Mouse (Mus musculus) CD4-positive, CD25-positive, alpha-beta regulatory T cell, adult 4 months (primary cell): ENCODE data around the gene Tmem178. TPM values are rescaled to one million over a fixed set of nuclear protein-coding genes. Genes with fewer than 3 reads are reported as not detected.
A peak's percentile ranks its signal among the peaks of the same experiment; 100 is the strongest.

Experiments
- ATAC-seq: one replicate; pipeline ENCODE4 v1.8.0; 2017
- polyA plus RNA-seq, 2 experiments: library from polyadenylated mRNA; unstranded; fragments of 100-300 nt; shearing (Covaris generic); gene quantifications; one replicate each; pipeline ENCODE4 v1.2.1; 2017

Tmem178 gene
- polyA plus RNA-seq, 2 experiments from 2014 or later = not detected

- no peak for ATAC-seq
Measured at GRCm38 (mm10) chr17:80998958-80999357, 54.5 kb downstream of the Tmem178 start.

- ATAC-seq = no peak
Measured at GRCm38 (mm10) chr17:81001010-81001409, 56.6 kb downstream of the Tmem178 start.

GRCm38 (mm10) chr17:81001647-81002046, 57.2 kb downstream of the Tmem178 start:
- ATAC-seq = no peak

GRCm38 (mm10) chr17:81002130-81002529, 57.7 kb downstream of the Tmem178 start:
- ATAC-seq = no peak

GRCm38 (mm10) chr17:81004454-81004853, 60.0 kb downstream of the Tmem178 start:
- ATAC-seq = no peak

GRCm38 (mm10) chr17:81005292-81005691, 60.9 kb downstream of the Tmem178 start:
- ATAC-seq = no peak

- no peak for ATAC-seq
Measured at GRCm38 (mm10) chr17:81009112-81009511, 64.7 kb downstream of the Tmem178 start.

GRCm38 (mm10) chr17:81010199-81010598, 65.8 kb downstream of the Tmem178 start:
- ATAC-seq = no peak

GRCm38 (mm10) chr17:81010844-81011685, 66.6 kb downstream of the Tmem178 start:
- no peak for ATAC-seq

- peak; percentile 49 for ATAC-seq
Measured at GRCm38 (mm10) chr17:81015814-81016447, 71.5 kb downstream of the Tmem178 start.

- ATAC-seq = no peak
Measured at GRCm38 (mm10) chr17:81017132-81017531, 72.7 kb downstream of the Tmem178 start.

GRCm38 (mm10) chr17:81027331-81027730, 82.9 kb downstream of the Tmem178 start:
- ATAC-seq = no peak

GRCm38 (mm10) chr17:81031830-81032442, 87.5 kb downstream of the Tmem178 start:
- no peak for ATAC-seq

- ATAC-seq = no peak
Measured at GRCm38 (mm10) chr17:81032957-81033356, 88.5 kb downstream of the Tmem178 start.

- ATAC-seq = no peak
Measured at GRCm38 (mm10) chr17:81035354-81035753, 90.9 kb downstream of the Tmem178 start.

- no peak for ATAC-seq
Measured at GRCm38 (mm10) chr17:81038707-81039408, 94.4 kb downstream of the Tmem178 start.

- ATAC-seq = no peak
Measured at GRCm38 (mm10) chr17:81041662-81042061, 97.2 kb downstream of the Tmem178 start.

- ATAC-seq = no peak
Measured at GRCm38 (mm10) chr17:81044356-81044755, 99.9 kb downstream of the Tmem178 start.

- ATAC-seq = peak; percentile 76
Measured at GRCm38 (mm10) chr17:81045115-81045514, 100.7 kb downstream of the Tmem178 start.

GRCm38 (mm10) chr17:81045525-81046150, 101.2 kb downstream of the Tmem178 start:
- peak; percentile 77 for ATAC-seq

- no peak for ATAC-seq
Measured at GRCm38 (mm10) chr17:81047930-81048564, 103.6 kb downstream of the Tmem178 start.
